22 mouse cellular contexts compared by ENCODE assay signal in genomic region chr10:67131709-67132108, GRCm38 (mm10). TPM values are rescaled to one million over a fixed set of nuclear protein-coding genes. Genes with fewer than 3 reads are reported as not detected.
DNase-seq lines count a peak whose midpoint lies in the region; ATAC-seq and TF ChIP-seq lines count a peak whose summit lies in the region.
"Had no signal": no experiment of that assay in that cellular context is flagged by ENCODE, and none has a peak within 500 bp of the region (broad histone marks: within the 10 kb centered on the region; RNA-seq: fewer than 3 reads in every experiment).

No protein-coding gene starts in this region.

- peak; percentile 77 for DNase-seq in liver, adult 2 months (ENCODE audit: extremely low read depth, low read depth, low spot score)
- no peak for DNase-seq in liver, embryonic 11.5 days (ENCODE audit: low spot score)
- peak; percentile 31 for DNase-seq in adrenal gland, postnatal 10 days
- DNase-seq in spleen, adult 18-20 months: no peak
- DNase-seq in frontal cortex, postnatal 36 days (ENCODE audit: low spot score in 2 of 2): no peak
- DNase-seq in spleen, postnatal 14 days (ENCODE audit: low spot score in 2 of 2): no peak
- DNase-seq: cerebellum, adult 2 months; cerebellum, postnatal 10 days; embryo, embryonic 11 days; gastrocnemius, postnatal 36 days; heart, postnatal 10 days; heart, postnatal 4 days had no signal

- TF ChIP-seq POLR2A in liver, adult 2 months (IDR thresholded peaks at IDR 0.05; ENCODE audit: extremely low read depth, insufficient read depth, low read length): no peak

- 13% methylated on average over 1 of the region's 1 CpGs for WGBS in liver, adult 2 months
- 49% methylated on average over 1 of the region's 1 CpGs for WGBS in liver, embryonic 11.5 days

- H3K27ac ChIP-seq in liver, adult 2 months (replicated peaks; ENCODE audit: insufficient read depth, low read depth, low read length): no peak overlapping the region
- H3K27ac ChIP-seq in liver, embryonic 11.5 days (ENCODE audit: low read depth, low read length): no peak overlapping the region
- H3K27ac ChIP-seq: embryonic facial prominence, embryonic 15.5 days; forebrain, embryonic 10.5 days; heart, embryonic 10.5 days; hindbrain, embryonic 12.5 days had no signal

- TF ChIP-seq CTCF in liver, adult 2 months (IDR thresholded peaks at IDR 0.05; ENCODE audit: low read depth, low read length): no peak

- no peaks in the 10 kb centered on the region for H3K27me3 ChIP-seq in liver, adult 2 months (ENCODE audit: control insufficient read depth, insufficient read depth, low read length)
- H3K27me3 ChIP-seq in liver, embryonic 11.5 days (replicated peaks; ENCODE audit: control insufficient read depth, insufficient read depth, low read length): no peaks in the 10 kb centered on the region; the same call in 1 of the 2 replicates
- H3K27me3 ChIP-seq: CH12.LX; embryonic facial prominence, embryonic 15.5 days; hindbrain, embryonic 12.5 days had no signal

- peaks cover 6% of the 10 kb centered on the region; the same call in 1 of the 2 replicates for H3K4me1 ChIP-seq in liver, adult 2 months (ENCODE audit: control insufficient read depth, insufficient read depth, low read length)
- peaks cover 8% of the 10 kb centered on the region for H3K4me1 ChIP-seq in liver, embryonic 11.5 days (replicated peaks; ENCODE audit: control insufficient read depth, insufficient read depth, low read length)

- no peaks in the 10 kb centered on the region for H3K9me3 ChIP-seq in liver, embryonic 11.5 days (ENCODE audit: control insufficient read depth, low read length)
- H3K9me3 ChIP-seq: embryonic facial prominence, embryonic 15.5 days; forebrain, embryonic 10.5 days; heart, embryonic 10.5 days; hindbrain, embryonic 12.5 days had no signal

- no peak overlapping the region for H3K4me3 ChIP-seq in liver, adult 2 months (ENCODE audit: insufficient read depth, low read depth, low read length)
- no peak overlapping the region for H3K4me3 ChIP-seq in liver, embryonic 11.5 days (ENCODE audit: low read depth, low read length)
- H3K4me3 ChIP-seq: embryonic facial prominence, embryonic 15.5 days; erythroblast, embryonic 14.5 days; forebrain, embryonic 10.5 days; heart, embryonic 10.5 days; hindbrain, embryonic 12.5 days had no signal

- H3K36me3 ChIP-seq in liver, adult 2 months (ENCODE audit: control insufficient read depth, insufficient read depth, low read length): no peaks in the 10 kb centered on the region
- H3K36me3 ChIP-seq in liver, embryonic 11.5 days (ENCODE audit: control insufficient read depth, insufficient read depth, low read length): no peaks in the 10 kb centered on the region
- H3K36me3 ChIP-seq: embryonic facial prominence, embryonic 15.5 days; forebrain, embryonic 10.5 days; heart, embryonic 10.5 days; hindbrain, embryonic 12.5 days had no signal

- H3K79me2 ChIP-seq in liver, adult 2 months (ENCODE audit: control insufficient read depth, insufficient read depth, low read length): peaks cover 21% of the 10 kb centered on the region

- no peak for ATAC-seq in liver, embryonic 11.5 days (replicated peaks; ENCODE audit: low FRiP score)
- ATAC-seq in megakaryocyte, adult 5-6 weeks (ENCODE audit: poor library complexity, severe bottlenecking): 0 out of 2 replicates have a peak, but pooled peaks have one; percentile 17
- ATAC-seq: forebrain, embryonic 14.5 days; hindbrain, embryonic 16.5 days; inflammation-experienced regulatory T-cells, adult 6 months had no signal

- no peak overlapping the region for H3K9ac ChIP-seq in liver, adult 2 months (ENCODE audit: low read depth, low read length)
- H3K9ac ChIP-seq in liver, embryonic 11.5 days (ENCODE audit: low read depth, low read length): no peak overlapping the region
- H3K9ac ChIP-seq: embryonic facial prominence, embryonic 15.5 days; hindbrain, embryonic 12.5 days had no signal

- no peak overlapping the region for H3K4me2 ChIP-seq in liver, embryonic 11.5 days
- H3K4me2 ChIP-seq: embryonic facial prominence, embryonic 15.5 days; hindbrain, embryonic 12.5 days had no signal

RNA-seq across cellular contexts. Expression of gene Reep3, which starts 35.0 kb away (rescaled TPM):
- 36.1 and 38.8 TPM in 2 replicates for total RNA-seq in liver, adult 2 months (2014; rRNA removed)
- polyA plus RNA-seq in liver, adult 2 months (2012; rRNA removed): 21.6 and 24.8 TPM in 2 replicates
- 11.5 and 12.4 TPM in 2 replicates for polyA plus RNA-seq in liver, embryonic 11.5 days (2014; fragmentation: Nextera tagmentation; extraction: Ambion mirVana)
- total RNA-seq in adrenal gland, postnatal 10 days (2021): 10 to 100 TPM; 45.8 to 46.9 TPM
- 84.2 and 101 TPM in 2 replicates for total RNA-seq in megakaryocyte, adult 5-6 weeks (2015)
- 46.7 and 59.2 TPM in 2 replicates for total RNA-seq in megakaryocyte, adult 5-6 weeks (2017)

RNA-seq across cellular contexts. Expression of gene Jmjd1c, which starts 35.8 kb away (rescaled TPM):
- total RNA-seq in liver, adult 2 months (2014; rRNA removed): 44.8 and 48.3 TPM in 2 replicates
- polyA plus RNA-seq in liver, adult 2 months (2012; rRNA removed): 5.7 and 5.8 TPM in 2 replicates
- 26.0 and 31.6 TPM in 2 replicates for polyA plus RNA-seq in liver, embryonic 11.5 days (2014; fragmentation: Nextera tagmentation; extraction: Ambion mirVana)
- 10 to 100 TPM; 47.1 to 64.6 TPM for total RNA-seq in adrenal gland, postnatal 10 days (2021)
- 96.1 and 96.7 TPM in 2 replicates for total RNA-seq in megakaryocyte, adult 5-6 weeks (2015)
- total RNA-seq in megakaryocyte, adult 5-6 weeks (2017): 69.0 and 91.8 TPM in 2 replicates

Comparison
In these comparisons a context has a peak if more than half of its experiments do, and no peak if none do; other contexts are left out.
1. DNase-seq: peak in liver, adult 2 months (single experiment) and adrenal gland, postnatal 10 days (single experiment); none in liver, embryonic 11.5 days (single experiment), spleen, adult 18-20 months (0 of 2), frontal cortex, postnatal 36 days (0 of 2) and spleen, postnatal 14 days (0 of 2).